Mouse (Mus musculus) gastrocnemius, postnatal 10 days (tissue): ENCODE measurements at regions not wholly inside any gene's neighbourhood (a gene's known extent, or its start where the extent isn't known, plus 50 kb on each side); places are given as distances from the start of the nearest gene placed in this dataset.

Source experiments
- DNase-seq: peaks from one replicate; pipeline ENCODE4 v3.0.0; 2021; ENCODE audit warnings: mixed read lengths

DNA sequence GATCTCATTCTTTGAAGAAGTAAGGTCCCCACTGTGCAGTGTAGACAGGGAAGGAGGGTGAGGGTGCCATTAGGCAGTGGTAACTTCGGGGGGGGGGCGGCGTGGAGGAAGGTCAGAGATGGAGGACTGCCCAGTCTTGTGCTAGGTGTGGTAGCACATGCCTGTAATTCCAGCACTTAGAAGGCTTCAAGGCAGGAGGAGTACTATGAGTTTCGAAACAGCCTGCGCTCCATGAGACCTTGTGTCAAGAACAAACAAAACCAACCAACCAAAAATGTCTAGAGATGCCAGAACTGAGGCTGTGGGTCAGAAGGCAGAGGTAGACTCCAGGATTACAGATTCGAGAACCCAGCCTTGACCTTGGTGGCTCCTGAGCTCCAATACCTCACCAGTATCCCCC is 130.8 kb downstream of the Pja1 start:
- DNase-seq: no peak

DNA sequence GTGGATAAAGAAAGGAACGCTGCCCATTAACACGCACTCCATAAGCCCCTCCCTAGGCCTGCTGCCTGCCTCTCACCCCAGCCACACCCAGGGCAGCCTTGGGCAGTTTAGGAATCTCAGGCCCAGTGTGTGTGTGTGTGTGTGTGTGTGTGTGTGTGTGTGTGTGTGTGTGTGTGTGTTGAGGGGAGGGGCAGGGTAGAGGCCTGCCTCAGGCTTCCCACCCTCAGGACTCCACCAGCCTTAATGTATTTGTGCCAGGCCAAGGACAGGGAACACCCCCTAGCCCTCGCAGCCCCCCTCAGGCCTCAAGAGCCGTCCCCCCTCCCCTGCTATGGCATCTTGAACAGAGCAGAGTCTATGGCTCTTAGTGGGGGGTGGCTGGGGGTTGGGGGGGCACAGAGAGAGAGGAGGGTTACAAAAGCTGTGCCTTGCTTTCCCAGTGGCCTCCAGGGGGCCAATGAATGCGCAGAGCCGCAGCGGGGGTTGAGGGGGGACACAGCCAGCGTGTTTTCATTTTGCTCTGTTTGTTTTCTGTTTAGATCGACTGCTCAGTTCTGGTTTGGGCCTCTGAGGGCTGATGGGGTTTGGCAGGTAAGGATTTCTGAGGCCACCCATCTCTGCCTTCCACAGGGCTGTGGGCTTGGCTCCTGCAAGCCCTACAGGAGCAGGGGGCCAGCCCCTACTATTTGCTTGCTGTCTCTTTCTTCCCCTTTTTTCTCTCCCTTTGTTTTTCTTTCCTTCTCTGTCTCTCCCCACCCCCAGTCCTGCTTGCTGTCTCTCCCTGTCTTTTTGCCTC is 131.8 kb downstream of the Pja1 start:
- no peak for DNase-seq

GRCm38 (mm10) chrX:99336616-99337553 is 134.2 kb downstream of the Pja1 start:
- no peak for DNase-seq

DNA sequence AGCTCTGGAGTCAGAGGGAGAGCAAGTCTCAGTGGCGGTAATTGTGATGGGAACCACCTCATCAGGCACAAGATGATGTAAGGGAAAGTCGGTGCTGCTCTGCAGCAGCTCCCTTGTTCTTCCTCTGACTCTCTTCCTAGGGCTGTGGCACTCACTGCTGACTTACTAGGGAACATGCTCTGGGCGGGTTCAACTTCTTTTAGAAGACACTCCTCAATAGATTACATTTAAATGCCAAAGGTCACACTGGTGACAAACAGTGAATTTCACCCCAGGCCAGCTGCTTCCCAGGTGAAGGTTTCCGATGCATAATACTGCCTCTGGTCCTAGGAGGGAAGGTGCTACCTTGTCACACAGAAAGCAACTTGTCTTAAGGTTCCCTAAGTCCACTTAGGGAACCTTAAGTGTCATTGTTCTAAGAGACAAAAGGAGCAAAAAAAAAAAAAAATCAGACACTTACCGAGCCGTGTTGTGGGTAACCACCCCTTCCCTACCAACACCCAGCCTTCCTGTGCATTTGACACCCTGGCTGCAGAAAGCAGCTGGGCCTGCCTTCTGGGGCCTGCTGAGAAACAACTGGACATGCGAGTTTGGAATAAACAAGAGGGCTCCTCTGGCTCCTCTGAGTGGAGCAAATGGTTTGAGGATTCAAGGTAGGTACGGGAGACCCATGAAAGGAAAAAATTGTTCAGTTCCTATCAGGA is 135.0 kb downstream of the Pja1 start:
- no peak for DNase-seq

GRCm38 (mm10) chrX:99332457-99332770 is 138.7 kb downstream of the Pja1 start:
- DNase-seq: no peak

GRCm38 (mm10) chrX:99331764-99332456 is 139.2 kb downstream of the Pja1 start:
- DNase-seq: no peak

DNA sequence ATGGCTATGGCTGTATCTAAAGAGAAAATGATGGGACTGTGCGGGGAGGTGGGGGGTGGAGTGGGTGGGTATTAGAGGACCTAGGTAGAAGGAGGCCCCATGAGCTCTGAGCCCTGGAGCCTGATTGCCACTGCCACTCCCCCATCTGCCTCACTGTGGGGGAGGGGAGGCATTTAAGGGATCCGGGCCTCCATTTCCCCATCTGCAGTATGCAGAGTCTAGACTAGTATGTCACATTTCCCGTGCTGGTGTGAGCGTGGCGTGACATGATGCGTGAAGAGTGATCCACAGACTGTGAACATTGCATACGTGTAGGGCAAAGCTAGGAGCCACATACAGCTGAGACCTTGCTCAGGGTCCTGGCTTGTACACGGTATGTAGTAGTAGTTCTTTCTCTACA is 140.7 kb downstream of the Pja1 start:
- DNase-seq: no peak

GRCm38 (mm10) chrX:99328576-99328975 is 142.5 kb downstream of the Pja1 start:
- DNase-seq: no peak

- DNase-seq: peak; percentile 23
Measured at GRCm38 (mm10) chrX:99326167-99326566, 144.9 kb downstream of the Pja1 start.

DNA sequence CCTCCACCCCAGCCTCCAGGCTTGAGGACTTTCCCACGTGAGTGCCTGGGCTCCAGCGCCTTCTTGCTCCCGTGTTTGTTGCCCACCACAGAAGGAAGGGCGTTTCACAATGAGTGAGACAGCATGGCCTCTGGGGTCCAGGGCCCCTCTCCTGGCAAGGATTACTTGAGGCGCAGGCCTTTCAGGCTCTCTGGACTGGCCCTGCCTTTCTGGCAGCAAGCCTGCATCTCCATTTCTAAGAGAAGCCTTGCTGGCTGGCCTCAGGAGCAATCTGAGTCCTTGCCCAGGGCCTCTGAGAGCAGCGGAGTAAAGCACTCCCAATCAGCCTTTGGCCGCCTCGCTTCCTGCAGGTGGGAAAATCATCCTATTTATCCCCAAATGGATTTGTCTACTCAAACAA is 145.6 kb downstream of the Pja1 start:
- peak; percentile 62 for DNase-seq

DNA sequence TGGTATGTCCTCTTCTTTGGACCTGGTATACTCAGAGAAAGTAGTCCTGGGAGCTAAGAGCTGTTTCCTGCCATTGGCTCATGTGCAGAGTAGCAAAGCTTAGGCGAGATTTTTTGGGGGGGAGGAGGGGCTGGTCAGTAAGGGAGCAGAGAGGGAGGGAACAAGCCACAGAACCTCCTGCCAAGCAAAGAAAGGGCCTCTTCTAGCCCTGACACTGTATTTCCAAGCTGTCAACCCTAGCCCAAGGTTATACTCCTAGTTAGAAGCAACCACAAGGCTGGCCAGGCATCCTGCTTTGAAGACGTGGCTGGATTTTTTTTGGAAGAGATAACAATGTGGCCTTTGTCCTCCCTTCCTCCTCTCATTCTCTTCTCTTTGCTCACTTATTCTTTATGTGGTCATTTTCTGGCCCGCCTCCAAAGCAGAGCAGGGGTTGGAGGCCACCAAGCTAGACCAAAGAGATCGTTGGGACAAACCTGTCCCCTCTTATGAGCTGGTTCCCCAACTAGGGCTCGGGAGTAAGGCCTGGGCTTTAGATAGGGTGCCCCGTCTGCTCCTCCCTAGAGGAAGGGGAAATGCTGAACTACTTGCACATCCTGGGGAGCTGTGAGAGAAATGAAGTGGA is 146.4 kb downstream of the Pja1 start:
- DNase-seq: no peak

DNA sequence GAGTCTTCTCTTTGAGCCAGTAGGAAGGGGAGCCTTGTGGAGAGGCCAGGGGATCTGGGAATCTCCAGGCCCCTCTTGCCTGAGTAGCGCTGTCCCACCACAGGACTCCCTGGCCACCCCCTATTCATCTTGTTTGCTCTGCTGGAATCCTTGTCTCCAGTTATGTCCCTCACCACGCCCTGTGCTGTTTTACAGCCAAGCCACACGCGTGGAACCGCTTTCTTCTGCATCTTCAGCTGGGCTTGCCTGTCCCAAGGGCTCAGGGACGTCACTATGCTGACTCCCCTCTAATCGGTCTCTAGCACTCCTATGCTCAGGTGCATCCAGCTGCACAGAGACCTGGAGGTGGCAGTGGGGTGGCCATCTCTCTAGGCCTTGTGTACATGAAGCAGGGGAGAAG is 151.3 kb downstream of the Pja1 start:
- DNase-seq: no peak

DNA sequence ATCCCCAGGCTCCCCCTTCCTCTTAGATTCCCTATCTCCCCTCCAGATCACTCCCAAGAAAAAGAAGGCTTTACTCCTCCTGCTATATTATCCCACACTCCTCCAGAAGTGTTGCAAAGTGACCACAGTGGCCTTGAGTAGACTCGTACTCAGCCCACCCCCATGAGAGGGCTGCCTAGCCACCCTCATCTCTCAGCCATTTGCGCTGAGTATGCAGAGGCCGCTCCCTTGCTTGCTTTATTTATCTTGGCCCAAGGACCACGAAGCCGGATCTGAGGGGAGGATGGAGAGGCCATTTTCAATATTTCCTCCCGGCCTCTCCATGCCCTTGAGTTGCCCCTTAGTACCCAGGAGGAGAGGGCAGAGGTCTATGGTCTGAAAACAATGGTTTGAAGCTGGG is 151.9 kb downstream of the Pja1 start:
- no peak for DNase-seq

DNA sequence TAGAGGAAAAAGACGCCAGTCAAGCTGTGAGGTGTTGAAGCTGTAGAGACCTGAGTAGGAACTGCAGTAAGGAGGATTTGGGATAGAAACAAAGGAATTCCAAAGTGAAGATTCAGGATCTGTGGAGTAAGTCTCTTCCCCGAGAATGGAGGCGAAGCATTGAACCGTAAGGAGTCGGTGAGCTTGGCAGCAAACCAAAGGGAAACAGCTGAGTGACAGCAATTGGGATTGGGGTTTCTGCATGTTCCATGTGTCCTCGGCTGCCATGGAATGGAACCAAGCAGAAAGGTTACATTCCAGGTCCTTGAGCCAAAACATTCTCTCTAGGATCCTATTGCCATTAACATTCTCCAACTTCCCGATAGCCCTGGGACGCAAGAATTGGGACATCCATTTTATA is 152.9 kb downstream of the Pja1 start:
- DNase-seq: no peak

GRCm38 (mm10) chrX:99317736-99318135 is 153.3 kb downstream of the Pja1 start:
- DNase-seq: no peak

GRCm38 (mm10) chrX:99316410-99317056 is 154.5 kb downstream of the Pja1 start:
- DNase-seq: peak; percentile 32

- DNase-seq: no peak
Measured at GRCm38 (mm10) chrX:99299110-99299509, 163.2 kb downstream of the Efnb1 start.

DNA sequence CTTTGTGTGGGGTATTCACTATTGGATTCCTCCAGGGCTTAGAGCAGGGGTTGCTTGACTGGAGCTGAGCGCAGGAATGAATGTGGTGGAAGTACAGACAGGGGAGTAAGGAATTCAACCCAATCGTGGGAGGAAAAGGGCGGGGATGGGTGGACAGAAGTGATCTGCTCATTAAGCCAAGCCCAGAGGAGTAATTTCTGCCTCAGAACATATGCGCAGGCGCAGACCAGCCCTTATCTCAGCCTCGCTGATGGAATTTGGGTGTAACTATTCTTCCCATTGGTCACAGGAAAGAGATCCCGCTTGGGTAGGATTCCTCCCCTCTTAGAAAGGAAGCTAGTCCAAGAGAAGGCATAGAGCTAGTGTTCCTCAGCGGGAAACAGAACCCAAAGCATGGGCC is 158.8 kb downstream of the Efnb1 start:
- no peak for DNase-seq

DNA sequence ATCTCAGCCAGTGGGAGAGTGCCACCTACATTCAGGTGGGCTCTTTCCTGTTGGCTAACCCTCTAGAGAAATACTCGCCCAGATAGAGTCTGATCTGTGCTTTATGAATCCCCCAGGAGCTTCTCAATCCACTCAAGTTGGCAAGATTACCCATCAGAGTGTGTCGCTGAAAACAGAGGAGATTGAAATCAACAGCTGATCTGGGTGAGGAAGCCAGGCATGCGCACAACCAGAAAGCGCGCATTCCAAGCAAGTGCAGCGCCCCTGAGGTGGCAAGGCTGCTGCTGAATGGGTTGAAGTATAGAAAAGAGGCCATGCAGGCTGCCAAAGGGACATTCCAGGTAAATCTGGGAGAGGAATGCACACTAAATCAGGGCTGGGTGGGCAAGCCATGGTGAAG is 158.0 kb downstream of the Efnb1 start:
- no peak for DNase-seq

- no peak for DNase-seq
Measured at GRCm38 (mm10) chrX:99292758-99293157, 156.8 kb downstream of the Efnb1 start.

- DNase-seq: no peak
Measured at GRCm38 (mm10) chrX:99291965-99292364, 156.0 kb downstream of the Efnb1 start.
